Mouse (Mus musculus) liver, adult 2 months (tissue): ENCODE data around the gene Atp5d. TPM values are rescaled to one million over a fixed set of nuclear protein-coding genes. Genes with fewer than 3 reads are reported as not detected.

Experiments
- DNase-seq: peaks from one replicate; pipeline ENCODE4 v3.0.0-alpha.2; 2011; ENCODE audit warnings: low read depth, low spot score; ENCODE audit errors: extremely low read depth
- H3K27ac ChIP-seq: fragments of 200-500 bp; replicated peaks from 2 replicates; pipeline ENCODE4 v1.5.1; 2012; ENCODE audit warnings: low read depth, mild to moderate bottlenecking, control low read depth, inconsistent platforms, low read length; ENCODE audit not compliant: insufficient read depth
- H3K27me3 ChIP-seq: fragments of 200-500 bp; 2 replicates; pipeline ENCODE4 v1.6.1; 2012; ENCODE audit warnings: mild to moderate bottlenecking, moderate library complexity, low read length, inconsistent platforms; ENCODE audit not compliant: control insufficient read depth, insufficient read depth
- H3K36me3 ChIP-seq: fragments of 200-500 bp; 2 replicates; pipeline ENCODE4 v1.6.1; 2012; ENCODE audit warnings: low read length, inconsistent platforms; ENCODE audit not compliant: control insufficient read depth, insufficient read depth
- H3K4me1 ChIP-seq: fragments of 200-500 bp; 2 replicates; pipeline ENCODE4 v1.6.1; 2011; ENCODE audit warnings: low read length; ENCODE audit not compliant: control insufficient read depth, insufficient read depth
- H3K4me3 ChIP-seq: fragments of 200-500 bp; 2 replicates; pipeline ENCODE4 v1.5.1; 2011; ENCODE audit warnings: low read depth, mild to moderate bottlenecking, control low read depth, low read length, moderate library complexity; ENCODE audit not compliant: insufficient read depth
- H3K79me2 ChIP-seq: fragments of 200-500 bp; 2 replicates; pipeline ENCODE4 v1.6.1; 2012; ENCODE audit warnings: inconsistent platforms, mild to moderate bottlenecking, low read length, moderate library complexity; ENCODE audit not compliant: control insufficient read depth, insufficient read depth
- H3K9ac ChIP-seq: fragments of 200-500 bp; 2 replicates; pipeline ENCODE4 v1.6.1; 2012; ENCODE audit warnings: low read depth, mild to moderate bottlenecking, control low read depth, inconsistent platforms, low read length
- CTCF ChIP-seq: fragments of 200-500 bp; IDR thresholded peaks from 2 replicates; pipeline ENCODE4 v1.5.1; 2011; ENCODE audit warnings: low read depth, low read length, control low read depth
- POLR2A ChIP-seq: fragments of 200-500 bp; IDR thresholded peaks from 2 replicates; pipeline ENCODE4 v1.6.1; 2011; ENCODE audit warnings: low read length, control low read depth; ENCODE audit not compliant: insufficient read depth; ENCODE audit errors: extremely low read depth
- WGBS: fragments of 180-500 bp; shearing (Covaris S2); methylation state at CpG from one replicate; pipeline ENCODE4 v1.1.7; 2018; 5-methylcytosine and 5-hydroxymethylcytosine counted together
- polyA plus RNA-seq: library from polyadenylated mRNA; depleted of rRNA; stranded (reverse); fragments of >200 nt; gene quantifications from 2 replicates; pipeline ENCODE4 v1.2.3, GENCODE M21; 2012
- total RNA-seq: library from RNA; depleted of rRNA; stranded (reverse); fragments of >200 nt; gene quantifications from 2 replicates; pipeline ENCODE4 v1.2.3, GENCODE M21; 2014

Gene Atp5d
- total and polyA plus RNA-seq, 2 experiments, result 144 to 1,387 TPM

- Histone ChIP-seq H3K27me3 (peaks cover 2% of the 10 kb centered on the region; the same call in 1 of the 2 replicates), H3K4me3 (no peak overlapping the region), H3K79me2 (peaks cover 6% of the 10 kb centered on the region; the same call in 1 of the 2 replicates), H3K27ac (no peak overlapping the region), H3K4me1 (peaks cover 8% of the 10 kb centered on the region), H3K9ac (no peak overlapping the region), H3K36me3 (peaks cover 6% of the 10 kb centered on the region)
- peak; percentile 63 for TF ChIP-seq CTCF
- TF ChIP-seq POLR2A, result no peak
- DNase-seq, result no peak
- WGBS, result 86% methylated on average over 2 of the region's 2 CpGs
Measured at GRCm38 (mm10) chr10:80174705-80175104, 36.3 kb downstream of the Atp5d start.

GRCm38 (mm10) chr10:80175536-80176269 lies 37.3 kb downstream of the Atp5d start:
- Histone ChIP-seq H3K36me3 (peaks cover 6% of the 10 kb centered on the region; the same call in 1 of the 2 replicates), H3K27ac (no peak overlapping the region), H3K79me2 (no peaks in the 10 kb centered on the region), H3K4me1 (peaks cover 8% of the 10 kb centered on the region), H3K9ac (no peak overlapping the region), H3K4me3 (no peak overlapping the region), H3K27me3 (peaks cover 4% of the 10 kb centered on the region; the same call in 1 of the 2 replicates)
- WGBS, result 55% methylated on average over 4 of the region's 4 CpGs
- TF ChIP-seq POLR2A (no peak), CTCF (peak; percentile 61)
- no peak for DNase-seq

- Histone ChIP-seq H3K4me3 (no peak overlapping the region), H3K79me2 (no peaks in the 10 kb centered on the region), H3K36me3 (peaks cover 2% of the 10 kb centered on the region; the same call in 1 of the 2 replicates), H3K4me1 (peaks cover 8% of the 10 kb centered on the region), H3K27ac (no peak overlapping the region), H3K27me3 (peaks cover 4% of the 10 kb centered on the region; the same call in 1 of the 2 replicates), H3K9ac (no peak overlapping the region)
- TF ChIP-seq CTCF (no peak), POLR2A (no peak)
- DNase-seq, result no peak
- 80% methylated on average over 5 of the region's 5 CpGs for WGBS
Measured at GRCm38 (mm10) chr10:80176270-80176834, 37.9 kb downstream of the Atp5d start.

- H3K36me3 ChIP-seq, result no peaks in the 10 kb centered on the region
- TF ChIP-seq POLR2A (no peak), CTCF (no peak)
- peaks cover 4% of the 10 kb centered on the region; the same call in 1 of the 2 replicates for H3K27me3 ChIP-seq
- WGBS, result 82% methylated on average over 7 of the region's 7 CpGs
- no peaks in the 10 kb centered on the region for H3K79me2 ChIP-seq
- no peak for DNase-seq
- H3K4me3 ChIP-seq, result no peak overlapping the region
- peaks cover 3% of the 10 kb centered on the region for H3K4me1 ChIP-seq
- H3K27ac ChIP-seq, result no peak overlapping the region
- no peak overlapping the region for H3K9ac ChIP-seq
Measured at GRCm38 (mm10) chr10:80177441-80178279, 39.2 kb downstream of the Atp5d start.

GRCm38 (mm10) chr10:80179068-80180051 lies 40.9 kb downstream of the Atp5d start, which contains the start of gene Efna2:
Gene Efna2, plus strand, starts transcription at chr10:80179482.
- TF ChIP-seq CTCF, result no peak
- TF ChIP-seq POLR2A, result no peak
- no peak for DNase-seq
- Histone ChIP-seq H3K27me3 (peaks cover 4% of the 10 kb centered on the region; the same call in 1 of the 2 replicates), H3K9ac (peak within 1 kb of the TSS; percentile 78), H3K4me1 (no peaks in the 10 kb centered on the region), H3K79me2 (no peaks in the 10 kb centered on the region), H3K36me3 (no peaks in the 10 kb centered on the region), H3K27ac (no peak within 1 kb of the TSS), H3K4me3 (peak within 1 kb of the TSS; percentile 56)
- 6% methylated on average over 101 of the region's 106 CpGs for WGBS
